Mouse (Mus musculus) lung, postnatal 0 days (tissue): ENCODE results near the gene Smc3.
"Not testable (repeated sequence)": the region's sequence is repeated elsewhere in the genome, so short reads cannot be mapped to it uniquely, and the experiment has no call there.

Experiments used
- CTCF ChIP-seq: IDR thresholded peaks from 2 replicates; pipeline ENCODE4 v1.5.1; 2016; ENCODE audit warnings: antibody characterized with exemption, mild to moderate bottlenecking
- EP300 ChIP-seq: IDR thresholded peaks from 2 replicates; pipeline ENCODE4 v1.6.1; 2016; ENCODE audit warnings: antibody characterized with exemption, mild to moderate bottlenecking, control low read depth

DNA sequence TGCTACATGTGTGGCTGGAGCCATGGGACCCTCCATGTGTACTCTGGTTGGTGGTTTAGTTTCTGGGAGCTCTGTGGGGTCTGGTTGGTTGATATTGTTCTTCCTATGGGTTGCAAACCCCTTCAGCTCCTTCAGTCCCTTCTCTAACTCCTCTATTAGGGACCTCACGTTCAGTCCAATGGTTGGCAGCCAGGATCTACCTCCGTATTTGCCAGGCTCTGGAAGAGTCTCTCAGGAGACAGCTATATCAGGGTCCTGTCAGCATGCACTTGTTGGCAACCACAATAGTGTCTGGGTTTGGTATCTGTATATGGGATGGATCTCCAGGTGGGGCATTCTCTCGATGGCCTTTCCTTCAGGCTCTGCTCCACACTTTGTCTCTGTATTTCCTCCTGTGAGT, 12.5 kb upstream of the Smc3 start:
- TF ChIP-seq CTCF, EP300: not testable (repeated sequence)
